Mouse (Mus musculus): ENCODE data around the gene Spp1. TPM values are rescaled to one million over a fixed set of nuclear protein-coding genes. Genes with fewer than 3 reads are reported as not detected.
"Not testable (repeated sequence)": the region's sequence is repeated elsewhere in the genome, so short reads cannot be mapped to it uniquely, and the experiment has no call there.

Gene Spp1
- total and polyA plus RNA-seq, 3 experiments: 26.8 to 300 (median 175) TPM

DNA sequence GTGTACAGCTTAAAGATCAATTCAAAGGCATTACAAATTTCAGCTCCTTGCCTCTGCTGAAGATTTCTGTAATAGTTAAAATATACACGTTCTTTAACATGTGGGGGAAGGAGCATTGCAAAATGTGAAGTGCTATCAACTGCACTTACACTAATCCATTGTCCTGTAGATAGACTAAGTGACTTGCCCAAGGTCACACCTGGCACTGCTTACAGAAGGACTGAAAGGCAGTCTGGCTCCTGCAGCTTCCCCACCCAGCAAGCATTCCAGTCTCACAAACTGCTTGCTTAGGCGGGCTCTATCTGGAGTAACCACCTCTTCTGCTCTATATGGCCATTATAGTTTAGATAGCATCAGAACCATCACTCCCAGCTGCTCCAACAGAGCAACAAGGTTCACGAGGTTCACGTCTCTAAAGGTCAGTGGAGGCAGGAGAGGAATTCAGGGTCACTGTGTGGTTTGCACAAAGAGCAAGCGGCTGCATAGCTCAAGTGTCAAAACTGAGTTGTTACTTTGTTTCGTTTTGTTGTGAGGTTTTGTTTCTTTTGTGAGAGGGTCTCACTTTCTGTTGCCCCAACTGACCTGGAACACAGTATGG is 851 bp upstream of the Spp1 start:
- peak; percentile 43 for DNase-seq

DNA sequence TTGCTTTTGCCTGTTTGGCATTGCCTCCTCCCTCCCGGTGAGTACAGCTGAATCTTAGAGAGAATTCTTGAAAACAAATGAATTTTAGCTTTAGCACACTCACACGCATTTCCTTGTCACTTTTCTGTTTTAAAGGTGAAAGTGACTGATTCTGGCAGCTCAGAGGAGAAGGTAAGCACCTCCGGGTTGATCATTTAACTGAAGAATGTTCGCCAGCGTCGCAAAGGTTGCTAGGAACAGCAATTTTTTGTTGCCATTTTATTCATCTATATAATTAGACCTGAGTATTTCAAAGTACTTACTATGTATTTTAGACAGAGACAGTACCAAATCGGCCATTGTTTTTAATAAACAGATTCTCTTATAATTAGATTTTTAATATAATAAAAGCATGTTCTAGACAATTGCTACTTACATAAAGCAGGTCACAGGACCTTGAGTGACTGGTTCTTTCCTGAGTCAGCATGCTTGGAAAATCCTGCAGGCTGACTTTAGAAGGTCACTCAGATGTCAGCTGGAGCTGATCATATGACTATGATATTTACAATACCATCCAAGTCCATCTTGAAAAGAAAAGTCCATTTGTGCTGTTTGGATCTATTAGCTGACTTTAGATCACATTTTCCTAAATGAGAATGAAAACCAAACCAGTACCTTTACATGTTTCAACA is 1.6 kb downstream of the Spp1 start:
- DNase-seq: peak; percentile 53

DNA sequence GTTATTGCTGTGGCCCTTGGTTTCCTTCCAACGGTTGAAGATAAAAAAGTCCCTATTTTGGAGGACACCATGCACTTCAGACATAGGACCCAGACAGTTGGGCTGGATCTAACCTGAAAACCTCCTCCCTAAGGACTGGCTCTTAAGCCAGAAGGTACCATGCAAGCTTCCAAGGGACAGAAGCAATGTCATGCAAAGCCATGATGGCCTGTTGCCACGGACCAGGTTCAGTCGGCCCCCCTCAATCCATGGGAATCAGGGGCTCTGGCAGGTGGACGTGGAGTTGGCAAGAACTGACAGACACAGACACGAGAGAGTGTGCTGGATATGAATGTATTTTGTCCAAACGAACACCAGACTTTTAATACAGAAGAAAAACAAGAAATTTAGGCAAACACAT is 7.5 kb downstream of the Spp1 start:
- DNase-seq: no peak

DNA sequence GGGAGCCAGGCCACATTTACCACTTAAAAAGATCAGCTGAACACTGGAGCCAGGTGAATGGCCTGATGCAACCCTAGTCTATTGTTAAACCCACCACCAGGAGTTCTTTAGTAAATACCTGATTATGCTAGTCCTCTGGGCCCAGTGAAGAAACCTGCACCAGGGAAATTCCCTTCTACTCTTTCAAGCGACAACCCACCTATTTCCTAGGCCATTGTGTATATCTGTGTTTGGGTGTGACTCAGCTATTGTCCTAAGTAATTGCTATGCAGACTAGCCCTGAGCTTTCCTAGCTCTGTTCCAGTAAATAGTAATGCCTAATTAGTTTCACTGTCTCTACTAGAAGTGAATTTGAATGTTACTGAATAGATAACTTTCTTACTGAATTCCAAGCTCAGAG is 7.9 kb downstream of the Spp1 start:
- DNase-seq: no peak

DNA sequence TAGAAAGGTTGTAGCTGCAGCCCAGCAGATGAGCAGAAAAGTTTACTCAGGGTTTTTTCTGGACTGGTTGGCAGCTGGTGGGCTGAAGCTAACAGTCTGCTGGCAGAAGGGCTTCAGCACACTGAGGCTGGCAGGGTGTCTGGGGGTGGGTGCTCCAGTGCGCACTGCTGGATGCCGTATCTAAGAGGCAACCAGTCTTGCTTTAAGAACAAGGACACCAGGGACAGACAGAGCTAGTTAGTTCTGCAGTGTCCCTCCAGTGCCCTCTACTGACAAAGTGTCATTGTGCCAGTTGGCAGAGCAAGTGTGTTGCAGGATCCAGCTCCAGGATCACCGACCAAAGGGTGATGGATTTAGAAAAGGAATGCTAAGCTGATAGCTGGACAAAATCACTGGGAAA is 11.2 kb downstream of the Spp1 start:
- DNase-seq: peak; percentile 83

DNA sequence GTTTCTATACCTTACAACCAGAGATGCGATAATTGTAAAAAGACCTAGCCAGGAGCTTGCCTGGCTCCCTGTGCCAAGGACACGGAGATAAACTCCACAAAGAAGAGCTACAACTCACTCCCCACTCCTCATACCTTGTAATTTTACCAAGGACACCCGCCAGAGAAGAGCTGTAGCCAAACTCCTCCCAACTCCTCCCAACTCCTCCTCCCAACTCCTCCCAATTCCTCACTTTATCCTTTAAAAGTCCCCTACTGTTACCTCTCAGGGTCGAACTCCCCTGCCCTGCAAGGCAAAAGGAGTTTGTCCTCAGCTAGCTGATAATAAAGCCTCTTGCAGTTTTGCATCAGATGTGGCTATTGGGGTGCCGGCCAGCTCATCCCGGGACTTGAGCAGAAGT is 13.4 kb downstream of the Spp1 start:
- not testable (repeated sequence) for DNase-seq

DNA sequence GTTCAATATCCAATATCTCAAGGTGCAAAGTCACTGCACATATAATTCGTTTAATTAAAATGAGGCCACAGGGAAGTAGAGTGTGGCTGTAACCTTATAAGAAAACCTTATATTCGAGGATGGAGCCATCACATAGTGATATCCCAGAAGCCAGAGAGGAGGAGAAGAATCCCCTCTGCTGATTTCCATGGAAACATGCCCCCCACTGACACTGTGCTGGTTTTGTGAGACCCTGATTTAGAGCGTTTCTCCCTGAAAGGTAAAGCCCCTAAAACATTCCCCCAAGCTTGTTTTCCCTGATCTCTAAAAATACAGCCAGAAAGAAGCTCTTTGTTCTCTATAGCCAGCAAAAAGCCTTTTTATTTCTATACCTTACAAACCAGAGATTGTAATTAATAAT is 14.6 kb downstream of the Spp1 start:
- no peak for DNase-seq

DNA sequence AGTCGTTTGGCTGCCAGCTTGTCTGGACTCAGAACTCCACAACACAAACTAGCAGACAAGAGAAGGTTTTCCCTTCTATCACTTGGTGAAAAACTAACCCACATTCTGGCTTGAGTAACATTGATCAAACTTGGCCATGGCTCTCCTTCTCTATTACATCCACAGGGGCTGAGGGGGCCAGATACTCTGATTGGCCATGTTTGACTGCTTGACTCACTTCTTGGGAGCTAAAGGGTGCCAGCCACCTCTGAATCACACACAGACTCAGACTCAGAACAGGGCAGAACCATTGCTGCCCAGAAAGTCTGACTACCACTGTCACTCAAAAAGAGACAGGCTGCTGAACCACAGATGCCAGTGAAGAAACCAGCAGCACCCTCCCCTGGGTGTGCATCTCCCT is 18.2 kb downstream of the Spp1 start:
- peak; percentile 69 for DNase-seq

DNA sequence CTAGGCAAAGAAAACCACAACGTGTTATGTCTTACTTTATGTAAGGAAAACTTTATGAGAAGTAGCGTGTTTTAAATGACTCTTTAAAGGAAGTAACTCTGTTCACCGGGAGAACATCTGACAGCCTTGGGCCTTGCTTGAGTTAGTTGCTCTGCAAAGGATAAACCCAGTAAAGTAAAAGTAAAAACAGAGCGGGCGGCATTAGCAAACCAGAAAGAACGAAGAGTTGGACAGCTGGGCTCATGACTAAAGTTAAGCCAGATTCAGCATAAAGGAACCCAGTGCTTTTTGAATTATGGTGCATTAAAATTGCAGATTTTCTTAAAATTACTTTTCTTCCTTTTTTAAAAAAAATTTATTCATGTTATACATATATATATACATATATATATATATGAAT is 19.6 kb downstream of the Spp1 start:
- DNase-seq: no peak

DNA sequence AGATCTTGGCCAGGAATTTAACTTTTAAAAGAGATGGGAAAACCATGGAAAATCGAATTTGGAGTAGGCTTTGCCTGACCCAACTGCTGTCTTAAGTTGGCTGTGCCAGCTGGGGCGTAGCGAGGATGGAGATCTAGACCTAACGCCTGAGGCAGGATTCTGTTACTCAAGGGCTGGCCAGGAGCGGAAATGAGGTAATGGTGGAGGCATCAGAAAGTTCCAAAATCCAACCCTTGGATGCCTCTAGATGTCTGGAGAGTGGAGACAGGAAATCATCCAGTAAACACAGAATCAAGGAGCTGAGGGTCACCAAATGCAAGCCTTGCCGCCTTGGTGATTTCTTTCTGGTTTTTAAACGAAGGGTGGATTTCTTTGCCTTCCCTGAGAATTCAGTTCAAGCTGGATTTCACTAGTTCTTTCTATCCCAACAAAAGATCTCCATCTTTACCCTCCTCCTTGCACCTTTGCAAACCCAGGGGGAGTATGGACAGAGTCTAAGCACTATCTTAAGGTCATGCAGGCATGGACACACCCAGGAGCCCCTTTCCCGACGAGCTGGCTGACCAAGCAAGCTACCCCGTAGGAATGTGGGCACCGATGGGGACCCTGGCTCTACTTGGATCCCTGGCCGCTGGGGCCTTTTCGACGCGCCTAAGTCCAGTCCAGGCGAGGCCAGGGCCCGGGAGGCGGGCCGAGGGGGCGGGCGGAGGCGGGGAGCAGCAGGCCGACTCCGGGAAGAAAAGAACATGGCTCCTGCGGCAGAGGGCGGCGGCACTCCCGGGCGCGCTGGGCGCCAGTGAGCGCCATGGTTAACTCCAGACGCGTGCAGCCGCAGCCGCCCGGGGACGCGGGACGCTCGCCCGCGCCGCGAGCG is 24.2 kb downstream of the Spp1 start, which contains the start of gene Pkd2:
Gene Pkd2 (plus strand): TSS at position 619 of the 874 bp plus-strand sequence.
- peak; percentile 92 for DNase-seq

DNA sequence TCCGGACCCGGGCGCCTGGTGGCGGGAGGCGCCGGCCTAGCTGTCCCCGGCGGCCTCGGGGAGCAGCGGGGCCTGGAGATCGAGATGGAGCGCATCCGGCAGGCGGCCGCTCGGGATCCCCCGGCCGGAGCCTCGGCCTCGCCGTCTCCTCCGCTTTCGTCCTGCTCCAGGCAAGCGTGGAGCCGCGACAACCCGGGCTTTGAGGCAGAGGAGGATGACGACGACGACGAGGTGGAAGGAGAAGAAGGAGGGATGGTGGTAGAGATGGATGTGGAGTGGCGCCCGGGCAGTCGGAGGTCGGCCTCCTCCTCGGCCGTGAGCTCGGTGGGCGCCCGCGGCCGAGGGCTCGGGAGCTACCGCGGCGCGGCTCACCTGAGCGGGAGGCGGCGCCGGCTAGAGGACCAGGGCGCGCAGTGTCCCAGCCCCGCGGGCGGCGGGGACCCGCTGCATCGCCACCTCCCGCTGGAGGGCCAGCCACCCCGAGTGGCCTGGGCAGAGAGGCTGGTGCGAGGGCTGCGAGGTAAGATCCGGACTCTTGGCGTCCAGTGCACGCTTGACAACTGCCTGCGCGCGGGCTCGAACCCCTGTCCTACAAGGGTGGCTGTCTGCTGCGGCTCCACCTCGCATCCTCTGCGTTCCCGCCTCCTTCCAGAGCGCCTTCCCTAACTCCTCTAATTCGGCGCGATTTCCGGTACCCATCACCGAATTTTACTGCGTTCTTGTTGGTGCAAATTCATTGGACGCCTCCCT is 25.0 kb downstream of the Spp1 start:
- peak; percentile 69 for DNase-seq

DNA sequence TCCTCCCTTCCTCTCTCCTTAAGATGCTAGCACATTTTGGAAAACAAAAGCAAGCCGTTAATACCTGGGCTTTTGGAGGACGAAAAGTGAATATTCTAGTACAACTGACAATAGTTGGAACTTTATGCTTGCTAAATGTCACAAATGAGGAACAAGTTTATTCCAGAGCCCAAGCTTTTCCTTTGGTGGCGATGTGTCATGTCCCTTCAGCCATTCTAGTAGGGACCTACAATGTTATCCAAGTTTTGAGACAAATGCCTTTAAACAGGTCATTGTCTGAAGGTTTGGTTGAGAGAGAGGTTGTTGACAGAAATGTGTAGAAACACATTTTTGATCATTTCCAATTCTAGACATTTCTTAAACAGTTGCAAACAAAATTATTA is 25.5 kb downstream of the Spp1 start:
- DNase-seq: no peak

DNA sequence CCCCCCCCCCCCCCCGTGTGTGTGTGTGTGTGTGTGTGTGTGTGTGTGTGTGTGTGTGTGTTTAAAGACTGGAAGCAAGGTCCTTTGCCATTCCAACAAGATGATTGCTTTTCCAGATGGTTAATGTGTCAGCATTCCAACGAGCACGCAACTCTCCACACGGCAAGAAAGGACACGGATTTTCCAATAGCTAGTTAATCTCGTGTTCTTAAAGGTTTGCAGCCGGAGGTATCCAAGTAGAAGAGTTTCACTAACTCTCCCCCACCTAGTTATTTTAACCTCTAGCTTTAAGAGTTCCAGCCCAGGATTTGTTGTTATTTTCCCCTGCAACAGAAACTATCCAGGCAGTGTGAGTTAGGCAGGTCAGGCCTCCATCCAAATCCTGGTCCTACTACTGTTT is 25.9 kb downstream of the Spp1 start:
- peak; percentile 25 for DNase-seq

DNA sequence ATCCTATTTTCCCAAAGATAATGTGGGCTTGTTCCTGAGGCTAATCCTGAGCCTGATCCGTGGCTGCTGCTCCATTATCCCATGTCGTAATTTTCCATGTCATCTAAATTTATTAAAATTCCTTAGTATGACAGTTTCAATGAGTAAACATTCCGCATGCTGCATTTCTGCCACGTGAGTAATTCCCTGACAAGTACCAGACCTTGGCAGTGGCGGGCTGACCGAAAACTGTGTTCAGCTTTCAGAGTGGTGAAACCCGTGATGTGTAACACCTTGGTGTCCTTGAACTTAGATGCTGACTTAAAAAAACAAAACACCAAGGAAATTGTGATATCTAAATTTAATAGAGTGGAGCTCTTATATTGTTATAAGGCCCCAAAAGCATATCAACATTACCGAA is 30.4 kb downstream of the Spp1 start:
- DNase-seq: peak; percentile 78

DNA sequence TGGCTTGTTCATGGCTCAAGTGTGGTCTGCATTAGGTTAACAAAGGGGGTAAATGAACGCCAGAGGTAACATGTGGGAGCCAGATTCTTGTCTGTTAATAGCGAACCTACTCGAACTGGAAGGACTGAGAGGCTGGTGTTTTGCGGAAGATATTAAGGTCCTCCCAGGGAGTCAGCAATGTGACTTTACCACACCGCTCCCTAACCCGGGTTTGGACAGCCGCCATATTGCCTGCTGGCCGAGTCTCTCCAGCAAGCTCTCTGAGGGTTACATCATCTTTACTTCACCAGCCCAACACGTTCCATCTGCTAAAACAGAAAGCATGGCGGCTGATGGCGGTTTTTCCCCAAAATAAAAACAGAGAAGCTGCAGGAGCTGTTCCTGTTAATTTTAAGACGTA is 30.8 kb downstream of the Spp1 start:
- DNase-seq: peak; percentile 49

DNA sequence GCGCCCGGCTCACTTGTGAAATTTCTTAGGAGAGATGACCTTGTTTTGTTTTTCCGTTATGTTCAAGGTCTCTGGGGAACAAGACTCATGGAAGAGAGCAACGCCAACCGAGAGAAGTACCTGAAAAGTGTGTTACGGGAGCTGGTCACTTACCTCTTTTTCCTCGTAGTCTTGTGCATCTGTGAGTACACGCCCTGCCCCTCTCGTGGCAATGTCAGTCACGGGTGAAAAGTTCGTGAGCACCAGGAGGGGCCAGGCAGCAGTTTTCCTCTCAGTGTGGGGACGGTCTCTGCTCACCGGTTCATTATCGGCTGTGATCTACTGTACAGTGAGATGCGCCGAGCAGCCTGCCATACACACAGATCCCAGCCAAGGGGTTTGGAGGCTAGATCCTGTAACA is 31.9 kb downstream of the Spp1 start:
- no peak for DNase-seq

DNA sequence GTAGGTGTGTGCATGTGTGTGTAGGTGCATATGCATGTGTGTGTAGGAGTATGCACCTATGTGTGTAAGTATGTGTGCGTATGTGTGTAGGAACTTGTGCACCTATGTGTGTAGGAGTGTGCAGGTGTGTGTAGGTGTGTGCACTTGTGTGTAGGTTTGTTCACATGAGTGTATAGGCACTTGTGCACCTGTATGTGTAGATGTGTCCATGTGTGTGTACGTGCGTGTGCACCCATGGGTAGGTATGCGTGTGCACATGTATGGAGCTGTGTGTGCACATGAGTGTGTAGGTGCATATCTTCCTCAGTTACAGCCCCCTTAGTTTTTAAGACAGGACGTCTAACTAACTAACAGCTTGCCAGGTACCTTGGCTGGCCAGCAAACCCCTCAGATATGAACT is 33.7 kb downstream of the Spp1 start:
- no peak for DNase-seq

DNA sequence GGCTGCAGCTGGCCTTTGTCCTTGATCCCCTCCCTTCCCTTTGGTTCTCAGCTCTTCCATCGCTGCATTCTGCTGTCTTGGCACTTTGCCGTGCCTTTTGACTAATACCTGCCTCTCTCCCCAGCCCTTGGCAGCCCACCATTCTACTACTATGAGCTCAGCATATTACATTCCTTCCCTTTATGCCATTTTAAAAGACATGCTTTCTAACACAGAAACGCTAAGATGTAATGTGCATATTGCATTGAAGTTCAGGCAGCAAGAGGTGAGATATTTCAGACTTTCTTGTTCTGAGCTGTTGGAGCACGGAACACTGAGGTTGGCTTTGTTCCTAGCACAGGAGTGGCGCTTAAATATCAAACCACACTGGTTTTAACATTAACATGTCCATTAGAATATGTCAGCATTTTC is 36.1 kb downstream of the Spp1 start:
- peak; percentile 54 for DNase-seq

DNA sequence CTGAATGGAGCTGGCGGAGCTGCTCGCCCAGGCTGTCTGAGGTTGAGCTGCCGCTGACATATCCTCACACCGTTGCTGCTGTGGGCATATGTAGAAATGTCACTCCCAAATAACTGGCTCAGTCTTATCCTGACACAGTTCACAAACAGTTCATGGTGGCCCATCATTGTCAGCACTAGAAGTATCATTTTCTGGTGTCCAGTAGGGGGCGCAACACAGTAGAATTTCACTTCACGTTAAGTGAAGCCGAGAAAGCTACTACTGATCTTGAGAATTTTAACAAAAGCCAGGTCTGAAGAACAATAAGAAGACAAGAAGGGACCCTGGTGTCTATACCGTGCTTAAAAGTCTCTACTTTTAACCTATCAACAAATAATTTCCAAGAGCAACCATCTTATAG is 37.5 kb downstream of the Spp1 start:
- DNase-seq: no peak

DNA sequence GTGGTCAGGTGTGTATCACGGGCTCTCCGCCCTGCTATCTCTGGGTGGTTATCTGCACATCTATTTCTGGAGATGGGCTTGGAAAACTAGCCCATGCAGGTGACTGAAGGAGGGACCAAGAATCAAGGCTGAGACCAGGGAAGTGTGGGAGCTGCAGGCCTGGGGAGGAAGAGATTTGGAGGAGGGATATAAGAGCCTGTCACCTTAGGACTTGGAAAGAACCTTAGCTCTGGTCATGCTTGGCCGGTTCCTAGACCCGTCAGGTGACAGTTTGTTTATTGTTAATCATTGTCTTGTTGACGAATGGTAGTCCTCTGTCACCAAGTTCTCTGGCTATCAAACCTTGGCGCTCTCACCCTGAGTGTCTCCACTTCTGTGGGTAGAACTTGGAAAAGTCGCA is 45.4 kb downstream of the Spp1 start:
- DNase-seq: no peak

DNA sequence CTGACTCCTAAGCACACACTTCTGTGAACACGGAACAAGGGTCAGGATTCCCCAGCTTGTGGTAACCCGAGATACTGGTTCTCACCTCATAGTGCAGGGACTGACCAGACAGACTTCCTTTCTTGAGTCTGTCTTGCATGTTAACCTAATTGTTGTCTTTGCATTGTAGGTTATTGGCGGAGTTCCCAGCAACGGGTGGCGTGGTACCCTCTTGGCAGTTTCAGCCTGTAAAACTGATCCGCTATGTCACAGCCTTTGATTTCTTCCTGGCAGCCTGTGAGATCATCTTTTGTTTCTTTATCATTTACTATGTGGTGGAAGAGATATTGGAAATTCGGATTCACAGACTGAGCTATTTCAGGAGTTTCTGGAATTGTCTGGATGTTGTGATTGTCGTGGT is 47.9 kb downstream of the Spp1 start:
- no peak for DNase-seq

Measured in adrenal gland, adult 2 months (tissue).